Mouse (Mus musculus) embryonic facial prominence, embryonic 12.5 days (tissue): ENCODE measurements at regions not wholly inside any gene's neighbourhood (a gene's known extent, or its start where the extent isn't known, plus 50 kb on each side); places are given as distances from the start of the nearest gene placed in this dataset.

Experiments used
- ATAC-seq: fragments of 200-750 bp; cut with Nextera tagmentation; 2 replicates; pipeline ENCODE4 v1.8.0; 2017; ENCODE audit not compliant: insufficient number of reproducible peaks, insufficient read depth, low FRiP score, low TSS enrichment
- H3K27ac ChIP-seq: fragments of 300-500 bp; sonication (generic); 2 replicates; pipeline ENCODE4 v1.5.1; 2016; ENCODE audit warnings: mild to moderate bottlenecking
- H3K27me3 ChIP-seq: fragments of 300-500 bp; sonication (generic); 2 replicates; pipeline ENCODE4 v1.6.1; 2016; ENCODE audit warnings: mild to moderate bottlenecking, moderate library complexity
- H3K36me3 ChIP-seq: fragments of 300-500 bp; sonication (generic); 2 replicates; pipeline ENCODE4 v1.6.1; 2016; ENCODE audit warnings: mild to moderate bottlenecking
- H3K4me1 ChIP-seq: fragments of 300-500 bp; sonication (generic); 2 replicates; pipeline ENCODE4 v1.6.1; 2016
- H3K4me2 ChIP-seq: fragments of 300-500 bp; sonication (generic); replicated peaks from 2 replicates; pipeline ENCODE4 v1.6.1; 2016; ENCODE audit warnings: mild to moderate bottlenecking, moderate library complexity
- H3K4me3 ChIP-seq: fragments of 300-500 bp; sonication (generic); 2 replicates; pipeline ENCODE4 v1.5.1; 2016; ENCODE audit warnings: mild to moderate bottlenecking
- H3K9ac ChIP-seq: fragments of 300-500 bp; sonication (generic); 2 replicates; pipeline ENCODE4 v1.6.1; 2016; ENCODE audit warnings: mild to moderate bottlenecking, moderate library complexity
- H3K9me3 ChIP-seq: fragments of 300-500 bp; sonication (generic); 2 replicates; pipeline ENCODE4 v1.6.1; 2016; ENCODE audit warnings: mild to moderate bottlenecking, moderate library complexity
- WGBS: fragments of 180-500 bp; shearing (Covaris S2); methylation state at CpG from one replicate; pipeline ENCODE4 v1.1.7; 2016; 5-methylcytosine and 5-hydroxymethylcytosine counted together

DNA sequence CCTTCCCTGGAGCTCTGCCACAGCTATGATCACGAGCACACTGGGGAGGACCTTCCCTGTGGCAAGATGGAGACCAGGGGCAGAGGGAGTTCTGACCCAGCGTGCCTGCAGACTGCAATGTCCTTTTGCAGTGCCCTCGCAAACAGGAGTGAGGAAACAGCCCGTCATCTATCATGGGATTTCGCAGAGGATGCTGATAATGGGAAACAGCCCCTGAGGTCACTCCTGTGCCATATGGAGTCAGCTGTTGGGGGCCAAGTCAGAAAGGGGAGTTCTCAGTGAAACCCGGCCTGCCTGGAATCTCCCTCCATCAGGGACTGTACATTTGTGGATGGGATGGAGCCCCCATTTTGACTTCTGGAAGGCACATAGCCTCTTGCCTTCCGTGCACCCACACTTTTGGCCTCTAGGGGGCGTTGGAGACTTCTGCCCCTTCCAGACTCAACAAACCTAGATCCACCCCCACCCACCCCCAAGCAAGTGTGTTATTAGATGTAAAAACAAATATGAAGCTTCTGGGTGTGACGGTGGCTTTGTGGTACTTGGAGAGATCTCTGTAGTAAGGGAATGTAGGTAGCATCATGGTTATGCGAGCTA lies 98.1 kb downstream of the Kdr start:
- H3K9ac ChIP-seq: no peak overlapping the region
- H3K36me3 ChIP-seq: no peaks in the 10 kb centered on the region
- no peak for ATAC-seq
- H3K27ac ChIP-seq: no peak overlapping the region
- 43% methylated on average over 10 of the region's 10 CpGs for WGBS
- no peak overlapping the region for H3K4me3 ChIP-seq
- H3K27me3 ChIP-seq: no peaks in the 10 kb centered on the region
- no peak overlapping the region for H3K4me2 ChIP-seq
- H3K4me1 ChIP-seq: peaks cover 9% of the 10 kb centered on the region; the same call in 1 of the 2 replicates
- H3K9me3 ChIP-seq: no peaks in the 10 kb centered on the region

DNA sequence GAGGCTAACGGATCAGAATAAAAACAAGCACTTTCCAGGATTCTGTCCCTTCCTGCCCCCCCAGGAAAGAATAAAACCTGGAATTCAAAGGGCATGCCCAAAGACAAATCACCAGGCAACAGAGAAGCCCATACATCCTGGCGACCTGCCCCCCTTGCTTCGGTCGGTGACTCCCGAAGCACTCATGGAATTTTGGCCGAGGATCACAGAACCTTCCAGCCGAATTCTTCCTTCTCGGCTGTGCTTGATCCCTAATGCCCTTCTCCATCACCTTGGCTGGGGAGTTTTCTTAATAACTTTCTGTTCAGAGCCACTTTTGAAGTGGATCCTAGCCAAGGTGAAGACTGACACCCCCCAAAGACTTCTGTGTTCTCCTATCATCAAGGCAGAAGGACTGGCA lies 99.9 kb downstream of the Kdr start:
- Histone ChIP-seq H3K27ac (no peak overlapping the region), H3K9ac (no peak overlapping the region), H3K27me3 (no peaks in the 10 kb centered on the region), H3K4me1 (peaks cover 9% of the 10 kb centered on the region; the same call in 1 of the 2 replicates), H3K4me3 (no peak overlapping the region), H3K9me3 (no peaks in the 10 kb centered on the region), H3K4me2 (no peak overlapping the region), H3K36me3 (no peaks in the 10 kb centered on the region)
- ATAC-seq: no peak
- 72% methylated on average over 8 of the region's 8 CpGs for WGBS

DNA sequence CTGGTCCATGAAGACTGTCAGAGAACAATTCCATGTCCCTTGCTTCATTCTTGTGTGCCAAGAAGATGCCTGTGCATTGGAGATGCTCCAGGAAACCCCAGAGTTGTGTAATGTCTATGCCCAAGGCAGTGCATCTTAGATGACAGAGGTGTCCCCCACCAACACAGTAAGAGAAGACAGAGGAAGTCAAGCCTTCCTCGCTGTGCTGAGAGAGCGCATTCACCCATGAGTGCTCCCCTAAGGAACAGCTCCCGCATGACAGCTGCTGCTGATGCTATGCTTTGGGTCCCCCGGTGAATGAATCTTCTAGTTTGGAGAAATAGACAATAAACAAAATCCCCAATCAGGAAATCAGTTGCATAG lies 100.7 kb downstream of the Kdr start:
- no peak for ATAC-seq
- WGBS: 79% methylated on average over 4 of the region's 4 CpGs
- Histone ChIP-seq H3K36me3 (no peaks in the 10 kb centered on the region), H3K27me3 (no peaks in the 10 kb centered on the region), H3K9me3 (no peaks in the 10 kb centered on the region), H3K9ac (no peak overlapping the region), H3K4me3 (no peak overlapping the region), H3K27ac (no peak overlapping the region), H3K4me1 (peaks cover 9% of the 10 kb centered on the region; the same call in 1 of the 2 replicates), H3K4me2 (no peak overlapping the region)

DNA sequence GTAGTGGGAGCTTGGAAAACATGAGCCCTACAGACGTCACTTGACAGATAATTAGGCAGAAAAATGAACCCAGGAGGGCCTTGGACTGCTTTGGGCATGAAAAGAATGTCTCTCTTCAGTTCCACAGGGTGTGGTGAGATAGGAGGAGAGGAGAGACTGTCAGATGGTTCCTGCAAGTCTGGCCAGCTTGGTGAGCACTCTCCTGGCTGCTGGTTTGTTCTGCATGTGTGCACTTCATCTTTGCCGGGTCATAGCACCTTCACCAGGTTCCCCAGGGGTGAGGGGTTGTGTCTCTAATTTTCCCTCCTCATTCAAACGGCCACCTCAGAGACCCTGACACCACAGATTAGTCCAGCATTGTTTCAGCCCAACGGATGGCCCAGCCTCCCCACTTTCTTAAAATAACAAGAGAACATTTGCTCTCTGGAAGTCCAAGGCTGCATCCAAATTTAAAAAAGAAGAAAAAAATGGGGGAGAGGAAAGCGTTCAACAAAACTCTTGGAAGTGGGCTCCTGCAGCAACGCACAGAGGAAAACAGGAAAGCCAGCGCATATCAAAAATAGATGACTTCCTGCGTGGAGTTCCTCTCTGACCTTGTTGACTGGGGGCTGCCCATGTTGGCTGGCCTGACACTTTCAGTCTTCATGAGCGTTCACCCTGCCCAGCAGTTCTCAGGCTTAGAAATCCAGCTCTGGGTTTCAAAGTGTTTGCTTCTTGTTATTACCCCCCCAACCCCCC lies 101.2 kb downstream of the Kdr start:
- Histone ChIP-seq H3K9me3 (no peaks in the 10 kb centered on the region), H3K27ac (no peak overlapping the region), H3K4me3 (no peak overlapping the region), H3K27me3 (no peaks in the 10 kb centered on the region), H3K4me1 (peaks cover 9% of the 10 kb centered on the region; the same call in 1 of the 2 replicates), H3K36me3 (no peaks in the 10 kb centered on the region), H3K9ac (no peak overlapping the region), H3K4me2 (no peak overlapping the region)
- no peak for ATAC-seq
- 57% methylated on average over 9 of the region's 9 CpGs for WGBS

DNA sequence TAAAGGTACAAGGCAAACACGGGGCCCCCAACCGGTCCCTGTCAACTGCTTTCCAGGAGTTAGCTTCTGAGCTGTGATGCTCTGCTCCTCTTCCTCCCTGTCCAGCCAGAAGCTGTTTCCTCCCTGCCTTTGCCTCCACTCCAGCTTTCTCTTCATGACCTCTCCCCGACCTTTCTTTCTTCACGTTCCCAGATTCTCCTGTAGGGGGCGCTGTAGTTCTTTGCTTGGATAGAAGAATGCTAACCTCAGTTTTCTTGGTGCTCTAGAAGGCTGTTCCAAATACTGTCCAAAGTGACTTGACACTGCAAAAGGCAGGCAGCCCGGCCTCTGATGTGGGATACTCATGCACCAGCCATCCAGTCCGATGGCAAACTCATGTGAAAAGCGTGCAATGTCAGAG lies 107.1 kb downstream of the Kdr start:
- Histone ChIP-seq H3K9ac (no peak overlapping the region), H3K4me1 (no peaks in the 10 kb centered on the region), H3K4me2 (no peak overlapping the region), H3K36me3 (no peaks in the 10 kb centered on the region), H3K4me3 (no peak overlapping the region), H3K9me3 (no peaks in the 10 kb centered on the region), H3K27me3 (no peaks in the 10 kb centered on the region), H3K27ac (no peak overlapping the region)
- ATAC-seq: no peak
- 27% methylated on average over 8 of the region's 8 CpGs for WGBS

DNA sequence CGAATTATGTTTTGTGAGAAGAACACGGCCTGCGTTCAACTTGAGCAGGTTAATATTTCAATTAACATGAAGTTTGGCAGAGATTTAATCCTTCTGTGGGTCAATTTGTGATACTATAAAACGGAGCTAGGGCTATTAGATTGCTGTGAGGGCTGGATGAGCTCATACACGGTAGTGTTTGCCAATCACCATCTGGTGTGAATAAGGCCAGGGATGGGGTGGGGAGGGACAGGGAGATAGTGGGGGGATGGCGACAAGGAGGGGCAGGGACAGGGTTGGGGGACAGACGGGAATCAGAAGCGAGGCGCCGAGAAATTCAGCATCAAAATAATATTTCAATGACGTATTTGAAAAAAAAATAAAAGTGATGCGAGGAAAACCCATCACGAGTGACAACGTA lies 107.6 kb downstream of the Kdr start:
- ATAC-seq: no peak
- H3K4me2 ChIP-seq: no peak overlapping the region
- H3K4me3 ChIP-seq: no peak overlapping the region
- H3K27ac ChIP-seq: no peak overlapping the region
- H3K9me3 ChIP-seq: no peaks in the 10 kb centered on the region
- WGBS: 78% methylated on average over 14 of the region's 14 CpGs
- H3K4me1 ChIP-seq: no peaks in the 10 kb centered on the region
- H3K9ac ChIP-seq: no peak overlapping the region
- H3K36me3 ChIP-seq: no peaks in the 10 kb centered on the region
- H3K27me3 ChIP-seq: no peaks in the 10 kb centered on the region

DNA sequence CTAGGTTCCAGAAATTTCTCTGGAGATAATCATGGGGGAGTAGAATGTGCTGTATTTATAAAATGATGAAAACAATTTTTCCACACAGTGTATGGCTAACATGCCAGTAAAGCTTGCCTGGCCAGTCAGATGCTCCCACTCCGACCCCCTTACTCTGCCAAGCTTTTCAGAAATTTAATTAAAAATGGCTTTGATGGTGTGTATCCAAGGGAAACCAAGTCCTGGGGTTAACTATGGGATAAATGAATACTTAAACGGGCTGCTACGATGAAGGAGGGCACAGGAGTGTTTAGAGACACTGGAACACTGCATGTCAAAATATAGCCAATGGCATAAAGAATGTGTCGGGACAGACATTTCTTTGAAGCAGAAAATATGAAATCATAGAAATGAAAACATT lies 108.7 kb downstream of the Kdr start:
- WGBS: 72% methylated on average over 4 of the region's 4 CpGs
- ATAC-seq: no peak

DNA sequence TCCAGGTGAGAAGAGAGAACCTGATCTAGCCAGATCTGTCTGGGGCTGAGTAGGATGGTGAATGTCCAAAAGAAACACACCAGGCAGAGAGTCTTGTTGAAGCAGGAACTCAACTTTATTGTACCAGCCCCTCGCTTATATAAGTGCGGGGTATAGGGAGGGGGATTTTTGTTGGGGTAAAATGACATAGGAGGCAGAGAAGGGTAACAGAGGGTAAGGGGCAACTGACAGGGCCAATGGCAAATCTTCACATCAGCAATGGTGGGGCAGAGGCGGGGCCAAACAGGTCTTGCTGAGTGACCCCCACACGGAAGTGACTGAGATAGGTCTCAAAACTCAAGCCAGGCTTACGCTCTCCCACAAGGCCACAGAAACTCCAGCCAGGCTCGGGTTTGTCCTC lies 113.2 kb downstream of the Kdr start:
- H3K4me2 ChIP-seq: no peak overlapping the region
- H3K9ac ChIP-seq: no peak overlapping the region
- no peak for ATAC-seq
- no peak overlapping the region for H3K4me3 ChIP-seq
- no peaks in the 10 kb centered on the region for H3K36me3 ChIP-seq
- H3K9me3 ChIP-seq: no peaks in the 10 kb centered on the region
- no peaks in the 10 kb centered on the region for H3K27me3 ChIP-seq
- WGBS: 90% methylated on average over 6 of the region's 6 CpGs
- H3K27ac ChIP-seq: no peak overlapping the region
- H3K4me1 ChIP-seq: no peaks in the 10 kb centered on the region

More for the DNA sequence above, 108.7 kb downstream of the Kdr start:
- no peak overlapping the region for H3K9ac ChIP-seq
- no peaks in the 10 kb centered on the region for H3K9me3 ChIP-seq
- no peaks in the 10 kb centered on the region for H3K4me1 ChIP-seq
- no peaks in the 10 kb centered on the region for H3K36me3 ChIP-seq
- H3K27me3 ChIP-seq: no peaks in the 10 kb centered on the region
- no peak overlapping the region for H3K4me3 ChIP-seq
- no peak overlapping the region for H3K4me2 ChIP-seq
- no peak overlapping the region for H3K27ac ChIP-seq

DNA sequence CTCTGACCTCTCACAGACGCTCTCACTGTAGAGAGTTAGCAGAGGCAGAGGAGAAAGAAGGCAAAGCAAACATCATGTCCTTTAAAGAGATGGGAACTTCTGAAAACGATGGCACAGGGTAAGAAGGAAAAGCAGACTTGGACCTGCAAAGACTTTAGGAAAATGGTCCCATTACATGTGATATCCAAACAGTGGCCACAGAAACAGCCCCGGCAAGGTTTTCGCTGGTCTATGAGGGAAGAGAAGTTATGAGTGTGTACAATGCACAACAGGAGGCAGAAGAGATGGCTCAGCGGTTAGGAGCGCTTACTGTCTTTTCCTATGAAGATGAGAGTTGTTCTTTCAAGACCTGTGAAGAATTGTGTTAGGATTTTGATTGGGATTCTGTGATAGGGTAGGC lies 114.9 kb downstream of the Kdr start:
- 70% methylated on average over 6 of the region's 6 CpGs for WGBS
- no peak for ATAC-seq
- Histone ChIP-seq H3K9ac (no peak overlapping the region), H3K9me3 (no peaks in the 10 kb centered on the region), H3K4me1 (no peaks in the 10 kb centered on the region), H3K27me3 (no peaks in the 10 kb centered on the region), H3K27ac (no peak overlapping the region), H3K4me3 (no peak overlapping the region), H3K4me2 (no peak overlapping the region), H3K36me3 (no peaks in the 10 kb centered on the region)

DNA sequence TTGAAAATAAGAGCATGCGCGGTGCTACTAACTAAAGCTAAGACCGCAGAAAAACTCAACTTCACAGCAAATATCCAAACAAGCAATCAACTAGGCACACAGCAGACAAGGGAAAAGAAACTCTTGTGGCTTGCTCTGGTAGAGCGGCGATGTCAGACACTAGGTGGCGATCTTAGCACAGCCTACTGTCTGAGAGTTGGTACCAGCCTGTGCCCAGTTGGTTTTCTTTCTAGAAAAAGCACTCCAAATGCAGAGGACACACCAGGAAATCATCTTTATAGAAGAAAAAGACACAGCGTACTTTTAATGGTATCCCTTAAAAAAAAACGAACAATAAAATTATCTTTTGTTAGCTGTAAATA lies 115.6 kb downstream of the Kdr start:
- Histone ChIP-seq H3K27me3 (no peaks in the 10 kb centered on the region), H3K27ac (no peak overlapping the region), H3K4me2 (no peak overlapping the region), H3K9ac (no peak overlapping the region), H3K4me3 (no peak overlapping the region), H3K9me3 (no peaks in the 10 kb centered on the region), H3K4me1 (no peaks in the 10 kb centered on the region), H3K36me3 (no peaks in the 10 kb centered on the region)
- WGBS: 16% methylated on average over 8 of the region's 8 CpGs
- no peak for ATAC-seq

DNA sequence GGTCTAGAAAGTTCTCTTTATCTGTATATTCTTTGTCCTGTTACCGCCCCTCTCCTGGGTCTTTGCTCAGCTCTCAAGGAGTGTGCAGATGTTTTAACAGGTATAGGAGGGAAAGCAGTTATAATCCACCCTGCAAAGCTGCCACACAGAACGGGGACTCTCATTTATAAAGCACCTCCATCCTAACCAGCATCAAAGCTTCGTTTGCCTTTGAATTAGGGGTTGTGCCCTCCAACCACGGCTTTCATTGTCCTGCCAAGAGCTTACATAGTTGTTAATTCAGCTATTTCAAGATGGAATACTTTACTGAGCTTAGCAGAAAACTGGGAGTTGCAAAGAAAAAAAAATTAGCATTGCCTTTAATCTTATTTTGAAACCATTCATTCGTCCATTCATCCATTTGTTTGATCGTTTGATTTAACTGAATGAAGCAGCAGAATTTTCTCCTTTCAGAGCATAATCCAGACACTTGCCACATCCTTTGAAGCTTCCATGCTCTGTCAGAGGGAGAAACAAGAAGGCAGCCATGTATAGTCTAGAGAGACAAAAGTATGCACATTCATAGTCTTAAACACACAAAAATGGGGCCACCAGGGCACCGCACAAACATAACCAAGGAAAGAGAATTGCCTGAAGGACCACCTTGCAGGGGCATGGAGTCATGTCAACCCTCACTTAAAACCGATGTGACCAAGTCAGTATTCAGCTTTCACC lies 116.2 kb downstream of the Kdr start:
- no peaks in the 10 kb centered on the region for H3K27me3 ChIP-seq
- WGBS: 45% methylated on average over 8 of the region's 8 CpGs
- no peak overlapping the region for H3K27ac ChIP-seq
- no peaks in the 10 kb centered on the region for H3K9me3 ChIP-seq
- ATAC-seq: no peak
- H3K9ac ChIP-seq: no peak overlapping the region
- no peaks in the 10 kb centered on the region for H3K4me1 ChIP-seq
- H3K4me3 ChIP-seq: no peak overlapping the region
- no peak overlapping the region for H3K4me2 ChIP-seq
- no peaks in the 10 kb centered on the region for H3K36me3 ChIP-seq

DNA sequence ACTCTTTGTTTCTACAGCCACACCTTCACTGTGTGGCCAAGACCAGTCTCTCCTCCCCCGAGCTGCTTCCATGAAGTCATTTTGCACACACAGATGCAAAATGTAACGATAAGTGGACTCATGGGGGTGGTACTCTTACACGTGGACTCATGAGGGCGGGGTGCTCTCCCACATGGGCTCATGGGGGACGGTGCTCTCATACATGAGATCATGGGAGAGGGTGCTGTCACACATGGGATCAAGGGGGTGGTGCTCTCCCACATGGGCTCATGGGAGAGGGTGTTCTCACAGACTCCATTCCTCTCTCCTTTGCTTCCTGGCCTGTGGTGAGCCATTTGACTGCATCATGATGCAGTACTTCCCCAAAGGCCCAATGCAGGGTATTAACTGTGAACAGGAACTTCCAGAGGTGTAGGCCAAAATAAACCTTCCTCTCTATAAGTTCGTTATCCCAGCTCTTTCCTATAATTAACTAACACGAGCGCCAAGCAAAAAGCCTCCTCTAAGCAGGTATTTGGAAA lies 118.9 kb downstream of the Kdr start:
- Histone ChIP-seq H3K36me3 (no peaks in the 10 kb centered on the region), H3K4me3 (no peak overlapping the region), H3K4me2 (no peak overlapping the region), H3K27ac (no peak overlapping the region), H3K27me3 (0 out of 2 replicates have a peak, but pooled peaks cover 2% of the 10 kb centered on the region), H3K4me1 (no peaks in the 10 kb centered on the region), H3K9ac (no peak overlapping the region), H3K9me3 (no peaks in the 10 kb centered on the region)
- no peak for ATAC-seq
- 90% methylated on average over 8 of the region's 8 CpGs for WGBS
